Mouse (Mus musculus) limb, embryonic 14.5 days (tissue): ENCODE results near the gene Sectm1b. TPM values are rescaled to one million over a fixed set of nuclear protein-coding genes. Genes with fewer than 3 reads are reported as not detected.
"Not testable (repeated sequence)": the region's sequence is repeated elsewhere in the genome, so short reads cannot be mapped to it uniquely, and the experiment has no call there.

ENCODE experiments used
- ATAC-seq: fragments of 200-750 bp; cut with Nextera tagmentation; 2 replicates; pipeline ENCODE4 v1.8.0; 2017; ENCODE audit warnings: low read depth, moderate number of reproducible peaks, moderate TSS enrichment; ENCODE audit not compliant: low FRiP score
- DNase-seq: peaks from one replicate; pipeline ENCODE4 v3.0.0-alpha.2; 2015; ENCODE audit warnings: low spot score
- H3K27ac ChIP-seq: fragments of 300-500 bp; sonication (generic); replicated peaks from 2 replicates; pipeline ENCODE4 v1.5.1; 2014; ENCODE audit warnings: low read depth, mild to moderate bottlenecking, low read length, moderate library complexity, mixed read lengths
- H3K27me3 ChIP-seq: fragments of 300-500 bp; sonication (generic); 2 replicates; pipeline ENCODE4 v1.6.1; 2014; ENCODE audit warnings: low read length, mixed read lengths; ENCODE audit not compliant: control insufficient read depth, insufficient read depth
- H3K36me3 ChIP-seq: fragments of 300-500 bp; sonication (generic); 2 replicates; pipeline ENCODE4 v1.6.1; 2014; ENCODE audit warnings: mild to moderate bottlenecking, low read length, moderate library complexity, mixed read lengths; ENCODE audit not compliant: control insufficient read depth, insufficient read depth
- H3K4me1 ChIP-seq: fragments of 300-500 bp; sonication (generic); 2 replicates; pipeline ENCODE4 v1.6.1; 2014; ENCODE audit warnings: antibody characterized with exemption, low read length, mixed read lengths; ENCODE audit not compliant: control insufficient read depth, insufficient read depth
- H3K4me2 ChIP-seq: fragments of 300-500 bp; sonication (generic); replicated peaks from 2 replicates; pipeline ENCODE4 v1.6.1; 2014; ENCODE audit warnings: low read depth, mild to moderate bottlenecking, low read length, moderate library complexity; ENCODE audit not compliant: severe bottlenecking
- H3K4me3 ChIP-seq: fragments of 300-500 bp; sonication (generic); replicated peaks from 2 replicates; pipeline ENCODE4 v1.5.1; 2014; ENCODE audit warnings: low read length
- H3K9ac ChIP-seq: fragments of 300-500 bp; sonication (generic); 2 replicates; pipeline ENCODE4 v1.6.1; 2014; ENCODE audit warnings: mild to moderate bottlenecking, low read depth, low read length, moderate library complexity; ENCODE audit not compliant: severe bottlenecking
- H3K9me3 ChIP-seq: fragments of 300-500 bp; sonication (generic); 2 replicates; pipeline ENCODE4 v1.6.1; 2016; ENCODE audit warnings: low read length; ENCODE audit not compliant: control insufficient read depth
- POLR2A ChIP-seq: fragments of 200-500 bp; IDR thresholded peaks from 2 replicates; pipeline ENCODE4 v1.8.0; 2012; ENCODE audit warnings: inconsistent platforms, mild to moderate bottlenecking, moderate library complexity, borderline replicate concordance; ENCODE audit not compliant: insufficient read depth, insufficient read length; ENCODE audit errors: extremely low read depth
- WGBS: fragments of 180-500 bp; shearing (Covaris S2); extraction: QIAGEN DNeasy Blood & Tissue Kit; methylation state at CpG from one replicate; pipeline ENCODE4 v1.1.7; 2014; 5-methylcytosine and 5-hydroxymethylcytosine counted together
- polyA plus RNA-seq, 2 experiments: library from polyadenylated mRNA; depleted of rRNA in 1 of 2; stranded (reverse) in 1 of 2; unstranded in 1 of 2; fragments of >200 nt; fragmentation: Nextera tagmentation in 1 of 2; extraction: Ambion mirVana in 1 of 2; gene quantifications; 2 replicates each; pipeline versions ENCODE4 v1.2.1 to v1.2.3; 2012 to 2014

Gene Sectm1b
- polyA plus RNA-seq, 2 experiments, result not detected

- peak; percentile 71; the same call in 1 of the 2 replicates for ATAC-seq
- 12% methylated on average over 8 of the region's 8 CpGs for WGBS
Measured at GRCm38 (mm10) chr11:121053536-121053935, 9.8 kb downstream of the Sectm1b start.

GRCm38 (mm10) chr11:121052387-121052786 is 11.0 kb downstream of the Sectm1b start:
- ATAC-seq, result no peak
- TF ChIP-seq POLR2A, result no peak
- 59% methylated on average over 4 of the region's 4 CpGs for whole genome bisulfite sequencing
- H3K9ac ChIP-seq, result no peak overlapping the region
- no peak overlapping the region for H3K27ac ChIP-seq
- no peak for DNase-seq
- H3K4me3 ChIP-seq, result no peak overlapping the region
- H3K9me3 ChIP-seq, result no peaks in the 10 kb centered on the region
- no peaks in the 10 kb centered on the region for H3K36me3 ChIP-seq
- H3K27me3 ChIP-seq, result no peaks in the 10 kb centered on the region
- H3K4me2 ChIP-seq, result no peak overlapping the region
- H3K4me1 ChIP-seq, result no peaks in the 10 kb centered on the region

More at GRCm38 (mm10) chr11:121053536-121053935, 9.8 kb downstream of the Sectm1b start:
- Histone ChIP-seq H3K36me3 (no peaks in the 10 kb centered on the region), H3K4me1 (no peaks in the 10 kb centered on the region), H3K27ac (no peak overlapping the region), H3K4me3 (no peak overlapping the region), H3K9ac (no peak overlapping the region), H3K4me2 (no peak overlapping the region), H3K9me3 (no peaks in the 10 kb centered on the region), H3K27me3 (no peaks in the 10 kb centered on the region)
- TF ChIP-seq POLR2A, result no peak
- peak; percentile 75 for DNase-seq

- no peak overlapping the region for H3K9ac ChIP-seq
- H3K36me3 ChIP-seq, result no peaks in the 10 kb centered on the region
- no peaks in the 10 kb centered on the region for H3K9me3 ChIP-seq
- DNase-seq, result no peak
- no peaks in the 10 kb centered on the region for H3K4me1 ChIP-seq
- 62% methylated on average over 1 of the region's 1 CpGs for WGBS
- H3K4me2 ChIP-seq, result no peak overlapping the region
- ATAC-seq, result no peak
- no peaks in the 10 kb centered on the region for H3K27me3 ChIP-seq
- TF ChIP-seq POLR2A, result no peak
- H3K4me3 ChIP-seq, result no peak overlapping the region
- no peak overlapping the region for H3K27ac ChIP-seq
Measured at GRCm38 (mm10) chr11:121051793-121052192, 11.6 kb downstream of the Sectm1b start.

- 61% methylated on average over 1 of the region's 1 CpGs for WGBS
- Histone ChIP-seq H3K4me1 (no peaks in the 10 kb centered on the region), H3K27ac (no peak overlapping the region), H3K4me3 (no peak overlapping the region), H3K9ac (no peak overlapping the region), H3K27me3 (no peaks in the 10 kb centered on the region), H3K9me3 (no peaks in the 10 kb centered on the region), H3K4me2 (no peak overlapping the region), H3K36me3 (no peaks in the 10 kb centered on the region)
- DNase-seq, result no peak
- no peak for TF ChIP-seq POLR2A
- no peak for ATAC-seq
Measured at GRCm38 (mm10) chr11:121049840-121050239, 13.5 kb downstream of the Sectm1b start.

- no peak for TF ChIP-seq POLR2A
- no peak overlapping the region for H3K27ac ChIP-seq
- DNase-seq, result peak; percentile 29
- ATAC-seq, result no peak
- no peaks in the 10 kb centered on the region for H3K9me3 ChIP-seq
- 36% methylated on average over 2 of the region's 2 CpGs for WGBS
- no peak overlapping the region for H3K4me3 ChIP-seq
- no peak overlapping the region for H3K9ac ChIP-seq
- H3K4me1 ChIP-seq, result no peaks in the 10 kb centered on the region
- H3K36me3 ChIP-seq, result no peaks in the 10 kb centered on the region
- no peak overlapping the region for H3K4me2 ChIP-seq
- no peaks in the 10 kb centered on the region for H3K27me3 ChIP-seq
Measured at GRCm38 (mm10) chr11:121047826-121048399, 15.5 kb downstream of the Sectm1b start.

GRCm38 (mm10) chr11:121045286-121045685 is 18.1 kb downstream of the Sectm1b start:
- no peaks in the 10 kb centered on the region for H3K9me3 ChIP-seq
- H3K9ac ChIP-seq, result no peak overlapping the region
- DNase-seq (no peak), ATAC-seq (no peak)
- 72% methylated on average over 1 of the region's 1 CpGs for WGBS
- H3K36me3 ChIP-seq, result no peaks in the 10 kb centered on the region
- H3K4me1 ChIP-seq, result no peaks in the 10 kb centered on the region
- no peak overlapping the region for H3K27ac ChIP-seq
- H3K27me3 ChIP-seq, result no peaks in the 10 kb centered on the region
- H3K4me2 ChIP-seq, result no peak overlapping the region
- TF ChIP-seq POLR2A, result no peak
- no peak overlapping the region for H3K4me3 ChIP-seq

GRCm38 (mm10) chr11:121043025-121043424 is 20.3 kb downstream of the Sectm1b start:
- H3K4me3 ChIP-seq, H3K4me2 ChIP-seq, DNase-seq, H3K9me3 ChIP-seq, H3K9ac ChIP-seq, H3K27ac ChIP-seq, H3K36me3 ChIP-seq, H3K4me1 ChIP-seq, H3K27me3 ChIP-seq, ATAC-seq: not testable (repeated sequence)
- WGBS, result 69% methylated on average over 1 of the region's 1 CpGs
